Mouse (Mus musculus): ENCODE measurements at regions not wholly inside any gene's neighbourhood (a gene's known extent, or its start where the extent isn't known, plus 50 kb on each side); places are given as distances from the start of the nearest gene placed in this dataset.

GRCm38 (mm10) chr9:52377761-52378160 is 209.4 kb upstream of the Zc3h12c start:
- no peak for DNase-seq

GRCm38 (mm10) chr9:52376914-52377313 is 208.5 kb upstream of the Zc3h12c start:
- DNase-seq = no peak

- DNase-seq = no peak
Observed at GRCm38 (mm10) chr9:52371296-52371695, 202.9 kb upstream of the Zc3h12c start.

- peak; percentile 12 for DNase-seq
Observed at GRCm38 (mm10) chr9:52368911-52369310, 200.5 kb upstream of the Zc3h12c start.

- DNase-seq = no peak
Observed at GRCm38 (mm10) chr9:52368080-52368479, 199.7 kb upstream of the Zc3h12c start.

GRCm38 (mm10) chr9:52366046-52366445 is 197.7 kb upstream of the Zc3h12c start:
- DNase-seq = no peak

- no peak for DNase-seq
Observed at GRCm38 (mm10) chr9:52361599-52361998, 193.2 kb upstream of the Zc3h12c start.

GRCm38 (mm10) chr9:52359416-52359815 is 191.0 kb upstream of the Zc3h12c start:
- no peak for DNase-seq

- no peak for DNase-seq
Observed at GRCm38 (mm10) chr9:52356549-52356948, 188.2 kb upstream of the Zc3h12c start.

- no peak for DNase-seq
Observed at GRCm38 (mm10) chr9:52355187-52355982, 187.0 kb upstream of the Zc3h12c start.

- DNase-seq = no peak
Observed at GRCm38 (mm10) chr9:52348536-52349527, 180.5 kb upstream of the Zc3h12c start.

- DNase-seq = no peak
Observed at GRCm38 (mm10) chr9:52344177-52344877, 176.0 kb upstream of the Zc3h12c start.

GRCm38 (mm10) chr9:52341029-52341428 is 172.7 kb upstream of the Zc3h12c start:
- no peak for DNase-seq

- no peak for DNase-seq
Observed at GRCm38 (mm10) chr9:52337786-52338322, 169.5 kb upstream of the Zc3h12c start.

- DNase-seq = no peak
Observed at GRCm38 (mm10) chr9:52334767-52335166, 166.4 kb upstream of the Zc3h12c start.

GRCm38 (mm10) chr9:52333884-52334283 is 165.5 kb upstream of the Zc3h12c start:
- no peak for DNase-seq

GRCm38 (mm10) chr9:52331748-52332147 is 163.4 kb upstream of the Zc3h12c start:
- no peak for DNase-seq

GRCm38 (mm10) chr9:52330652-52331051 is 162.3 kb upstream of the Zc3h12c start:
- no peak for DNase-seq

GRCm38 (mm10) chr9:52324347-52324746 is 156.0 kb upstream of the Zc3h12c start:
- DNase-seq = no peak

- DNase-seq = no peak
Observed at GRCm38 (mm10) chr9:52323757-52324156, 155.4 kb upstream of the Zc3h12c start.

GRCm38 (mm10) chr9:52323226-52323625 is 154.9 kb upstream of the Zc3h12c start:
- DNase-seq = no peak

GRCm38 (mm10) chr9:52301521-52301920 is 133.1 kb upstream of the Zc3h12c start:
- no peak for DNase-seq

GRCm38 (mm10) chr9:52298329-52298728 is 130.0 kb upstream of the Zc3h12c start:
- DNase-seq = no peak
